Comparison of ENCODE assay signal across 9 mouse cellular contexts in genomic region chr9:115088295-115088993, GRCm38 (mm10).
DNase-seq lines count a peak whose midpoint lies in the region; ATAC-seq and TF ChIP-seq lines count a peak whose summit lies in the region.
"Had no signal": no experiment of that assay in that cellular context is flagged by ENCODE, and none has a peak within 500 bp of the region (broad histone marks: within the 10 kb centered on the region; RNA-seq: fewer than 3 reads in every experiment).

No protein-coding gene starts in this region.

- no peak for TF ChIP-seq EP300 in ES-Bruce4 (IDR thresholded peaks at IDR 0.05; ENCODE audit: insufficient read depth, low read depth, low read length)

- DNase-seq in c-Kit-positive CD71-positive TER-119-positive erythroid progenitor cells, embryonic 14.5 days (ENCODE audit: low spot score), result peak; percentile 23
- DNase-seq in kidney, postnatal 10 days, result peak; percentile 84
- peak; percentile 64 for DNase-seq in liver, embryonic 11.5 days (ENCODE audit: low spot score)
- peak; percentile 79 for DNase-seq in neural tube, embryonic 11.5 days (ENCODE audit: low spot score)

- peak overlapping the region; percentile 22 for H3K9ac ChIP-seq in ES-Bruce4 (ENCODE audit: low read depth, poor library complexity, severe bottlenecking)
- H3K9ac ChIP-seq in forebrain, embryonic 13.5 days, result no peak overlapping the region
- H3K9ac ChIP-seq in heart, embryonic 15.5 days, result no peak overlapping the region
- H3K9ac ChIP-seq in liver, embryonic 11.5 days (ENCODE audit: low read depth, low read length), result no peak overlapping the region
- H3K9ac ChIP-seq in neural tube, embryonic 11.5 days (ENCODE audit: low read length), result no peak overlapping the region

- WGBS in forebrain, embryonic 13.5 days, result 54% methylated on average over 17 of the region's 17 CpGs
- 24% methylated on average over 17 of the region's 17 CpGs for WGBS in heart, embryonic 15.5 days
- 36% methylated on average over 17 of the region's 17 CpGs for WGBS in liver, embryonic 11.5 days
- WGBS in neural tube, embryonic 11.5 days, result 40% methylated on average over 17 of the region's 17 CpGs

- H3K4me1 ChIP-seq in ES-Bruce4 (ENCODE audit: control insufficient read depth, insufficient read depth, low read length), result no peaks in the 10 kb centered on the region
- H3K4me1 ChIP-seq in forebrain, embryonic 13.5 days, result 0 out of 2 replicates have a peak, but pooled peaks cover 4% of the 10 kb centered on the region
- peaks cover 7% of the 10 kb centered on the region; the same call in 1 of the 2 replicates for H3K4me1 ChIP-seq in heart, embryonic 15.5 days (replicated peaks)
- no peaks in the 10 kb centered on the region for H3K4me1 ChIP-seq in liver, embryonic 11.5 days (replicated peaks; ENCODE audit: control insufficient read depth, insufficient read depth, low read length)
- H3K4me1 ChIP-seq in neural tube, embryonic 11.5 days (ENCODE audit: control insufficient read depth, insufficient read depth, low read length), result no peaks in the 10 kb centered on the region
- no peaks in the 10 kb centered on the region for H3K4me1 ChIP-seq in testis, adult 2 months (ENCODE audit: control insufficient read depth, insufficient read depth, low read length)

- H3K27ac ChIP-seq in ES-Bruce4 (ENCODE audit: insufficient read depth, low read length), result no peak overlapping the region
- H3K27ac ChIP-seq in forebrain, embryonic 13.5 days, result no peak overlapping the region
- peak overlapping the region; percentile 21; the same call in 1 of the 2 replicates for H3K27ac ChIP-seq in heart, embryonic 15.5 days
- H3K27ac ChIP-seq in liver, embryonic 11.5 days (ENCODE audit: low read depth, low read length), result no peak overlapping the region
- H3K27ac ChIP-seq in neural tube, embryonic 11.5 days (ENCODE audit: low read depth, low read length), result no peak overlapping the region; the same call in 1 of the 2 replicates
- H3K27ac ChIP-seq in testis, adult 2 months (ENCODE audit: control insufficient read depth, insufficient read depth, low read depth, low read length), result no peak overlapping the region

- 0 out of 2 replicates have a peak overlapping the region, but pooled peaks have one; percentile 5 for H3K4me3 ChIP-seq in ES-Bruce4 (ENCODE audit: low read depth, low read length)
- H3K4me3 ChIP-seq in forebrain, embryonic 13.5 days, result no peak overlapping the region
- H3K4me3 ChIP-seq in heart, embryonic 15.5 days, result no peak overlapping the region
- H3K4me3 ChIP-seq in liver, embryonic 11.5 days (ENCODE audit: low read depth, low read length), result no peak overlapping the region
- no peak overlapping the region for H3K4me3 ChIP-seq in neural tube, embryonic 11.5 days (ENCODE audit: low read depth, low read length)
- no peak overlapping the region for H3K4me3 ChIP-seq in testis, adult 2 months (ENCODE audit: control insufficient read depth, low read depth, low read length)
- H3K4me3 ChIP-seq: erythroblast, embryonic 14.5 days had no signal

- TF ChIP-seq CTCF in ES-Bruce4 (IDR thresholded peaks at IDR 0.05; ENCODE audit: low read depth, low read length), result peak; percentile 94
- TF ChIP-seq CTCF in testis, adult 2 months (IDR thresholded peaks at IDR 0.05; ENCODE audit: control insufficient read depth, insufficient read depth, insufficient replicate concordance, low read depth, low read length), result peak; percentile 68; the same call in 1 of the 2 replicates

- H3K36me3 ChIP-seq in ES-Bruce4 (ENCODE audit: control insufficient read depth, insufficient read depth, low read length, poor library complexity, severe bottlenecking), result no peaks in the 10 kb centered on the region
- no peaks in the 10 kb centered on the region for H3K36me3 ChIP-seq in forebrain, embryonic 13.5 days (ENCODE audit: poor library complexity, severe bottlenecking)
- H3K36me3 ChIP-seq in heart, embryonic 15.5 days, result no peaks in the 10 kb centered on the region
- H3K36me3 ChIP-seq in liver, embryonic 11.5 days (ENCODE audit: control insufficient read depth, insufficient read depth, low read length), result no peaks in the 10 kb centered on the region
- no peaks in the 10 kb centered on the region for H3K36me3 ChIP-seq in neural tube, embryonic 11.5 days (ENCODE audit: control insufficient read depth, insufficient read depth, low read length)
- no peaks in the 10 kb centered on the region for H3K36me3 ChIP-seq in testis, adult 2 months (ENCODE audit: control insufficient read depth, insufficient read depth, low read length)

- ATAC-seq in forebrain, embryonic 13.5 days, result peak; percentile 79
- ATAC-seq in heart, embryonic 15.5 days (replicated peaks; ENCODE audit: insufficient number of reproducible peaks, insufficient read depth, low FRiP score, low read depth), result peak; percentile 84
- peak; percentile 71 for ATAC-seq in liver, embryonic 11.5 days (replicated peaks; ENCODE audit: low FRiP score)
- peak; percentile 79 for ATAC-seq in neural tube, embryonic 11.5 days (ENCODE audit: insufficient read depth, low FRiP score, low TSS enrichment)

- H3K4me2 ChIP-seq in forebrain, embryonic 13.5 days, result no peak overlapping the region
- peak overlapping the region; percentile 37; the same call in 1 of the 2 replicates for H3K4me2 ChIP-seq in heart, embryonic 15.5 days
- no peak overlapping the region for H3K4me2 ChIP-seq in liver, embryonic 11.5 days
- H3K4me2 ChIP-seq in neural tube, embryonic 11.5 days (ENCODE audit: low read depth), result no peak overlapping the region

- peaks cover 5% of the 10 kb centered on the region for H3K9me3 ChIP-seq in ES-Bruce4 (replicated peaks; ENCODE audit: control insufficient read depth, insufficient read depth, low read length, poor library complexity, severe bottlenecking)
- 0 out of 2 replicates have a peak, but pooled peaks cover 3% of the 10 kb centered on the region for H3K9me3 ChIP-seq in forebrain, embryonic 13.5 days (replicated peaks)
- no peaks in the 10 kb centered on the region; the same call in 1 of the 2 replicates for H3K9me3 ChIP-seq in heart, embryonic 15.5 days (replicated peaks)
- H3K9me3 ChIP-seq in liver, embryonic 11.5 days (ENCODE audit: control insufficient read depth, low read length), result no peaks in the 10 kb centered on the region
- no peaks in the 10 kb centered on the region for H3K9me3 ChIP-seq in neural tube, embryonic 11.5 days (ENCODE audit: control insufficient read depth, low read length)

- TF ChIP-seq POLR2A in ES-Bruce4 (IDR thresholded peaks at IDR 0.05; ENCODE audit: insufficient read depth, low read length), result no peak
- no peak for TF ChIP-seq POLR2A in testis, adult 2 months (IDR thresholded peaks at IDR 0.05; ENCODE audit: control insufficient read depth, low read depth, low read length)

- no peaks in the 10 kb centered on the region for H3K27me3 ChIP-seq in ES-Bruce4 (ENCODE audit: control insufficient read depth, insufficient read depth, low read length, poor library complexity, severe bottlenecking)
- no peaks in the 10 kb centered on the region for H3K27me3 ChIP-seq in forebrain, embryonic 13.5 days
- no peaks in the 10 kb centered on the region for H3K27me3 ChIP-seq in heart, embryonic 15.5 days
- no peaks in the 10 kb centered on the region for H3K27me3 ChIP-seq in liver, embryonic 11.5 days (replicated peaks; ENCODE audit: control insufficient read depth, insufficient read depth, low read length)
- H3K27me3 ChIP-seq in neural tube, embryonic 11.5 days (ENCODE audit: control insufficient read depth, insufficient read depth, low read length), result no peaks in the 10 kb centered on the region
- H3K27me3 ChIP-seq in testis, adult 2 months (ENCODE audit: control insufficient read depth, insufficient read depth, low read length), result no peaks in the 10 kb centered on the region

Comparison
In these comparisons a context has a peak if more than half of its experiments do, and no peak if none do; other contexts are left out.
1. DNase-seq: peak in every context shown above with its lines; median percentile 84 in kidney, postnatal 10 days; 79 in neural tube, embryonic 11.5 days; 64 in liver, embryonic 11.5 days; 23 in c-Kit-positive CD71-positive TER-119-positive erythroid progenitor cells, embryonic 14.5 days.